Mouse (Mus musculus) retina, adult 2 months (tissue): ENCODE results near the gene Actr1a.

Source experiments
- DNase-seq: peaks from one replicate; pipeline ENCODE4 v3.0.0-alpha.2; 2012; ENCODE audit warnings: low read depth, low spot score

Gene Actr1a

GRCm38 (mm10) chr19:46350168-46350932, 45.2 kb downstream of the Actr1a start, which contains the start of gene 2310034G01Rik:
TSS of gene 2310034G01Rik (minus strand) at chr19:46350302.
- DNase-seq: no peak

GRCm38 (mm10) chr19:46349550-46349949, 46.0 kb downstream of the Actr1a start:
- DNase-seq: no peak

- DNase-seq: no peak
Observed at GRCm38 (mm10) chr19:46348761-46349458, 46.6 kb downstream of the Actr1a start.

- DNase-seq: no peak
Observed at GRCm38 (mm10) chr19:46347936-46348668, 47.4 kb downstream of the Actr1a start.

GRCm38 (mm10) chr19:46347146-46347545, 48.4 kb downstream of the Actr1a start:
- DNase-seq: no peak

GRCm38 (mm10) chr19:46344710-46345419, 50.7 kb downstream of the Actr1a start:
- no peak for DNase-seq

- DNase-seq: no peak
Observed at GRCm38 (mm10) chr19:46339287-46339971, 56.1 kb downstream of the Actr1a start.

GRCm38 (mm10) chr19:46338942-46339286, 56.6 kb downstream of the Actr1a start:
- DNase-seq: no peak

GRCm38 (mm10) chr19:46338331-46338936, 57.1 kb downstream of the Actr1a start, which contains the start of gene Cuedc2:
TSS of gene Cuedc2 (minus strand) at chr19:46338702.
- peak; percentile 97 for DNase-seq

GRCm38 (mm10) chr19:46337719-46338330, 57.7 kb downstream of the Actr1a start:
- no peak for DNase-seq

GRCm38 (mm10) chr19:46333906-46334305, 61.6 kb downstream of the Actr1a start:
- DNase-seq: no peak

- no peak for DNase-seq
Observed at GRCm38 (mm10) chr19:46332721-46333339, 62.7 kb downstream of the Actr1a start.

GRCm38 (mm10) chr19:46331936-46332335, 63.6 kb downstream of the Actr1a start:
- no peak for DNase-seq

- DNase-seq: no peak
Observed at GRCm38 (mm10) chr19:46331326-46331725, 64.2 kb downstream of the Actr1a start.

- no peak for DNase-seq
Observed at GRCm38 (mm10) chr19:46330696-46331095, 64.9 kb downstream of the Actr1a start.

- DNase-seq: no peak
Observed at GRCm38 (mm10) chr19:46329951-46330350, 65.6 kb downstream of the Actr1a start.

GRCm38 (mm10) chr19:46329031-46329641, 66.4 kb downstream of the Actr1a start:
- no peak for DNase-seq

- DNase-seq: peak; percentile 93
Observed at GRCm38 (mm10) chr19:46328081-46329030, 67.2 kb downstream of the Actr1a start, which contains the start of gene Fbxl15. TSS of gene Fbxl15 (plus strand) at chr19:46328184.
